Mouse (Mus musculus): ENCODE results near the gene Hpn.

GRCm38 (mm10) chr7:31079670-31080069 is 35.4 kb downstream of the Hpn start:
- TF ChIP-seq CTCF (IDR thresholded peaks at IDR 0.05; ENCODE audit: borderline replicate concordance, insufficient read depth, low read length) (no peak), POLR2A (IDR thresholded peaks at IDR 0.05; ENCODE audit: low read depth, low read length) (no peak)
